Mouse (Mus musculus) limb, embryonic 15.5 days (tissue): ENCODE data around the gene Smim11. TPM values are rescaled to one million over a fixed set of nuclear protein-coding genes. Genes with fewer than 3 reads are reported as not detected.

Experiments used
- ATAC-seq: fragments of 200-750 bp; cut with Nextera tagmentation; 2 replicates; pipeline ENCODE4 v1.8.0; 2017; ENCODE audit warnings: low read depth, moderate TSS enrichment; ENCODE audit not compliant: insufficient number of reproducible peaks, low FRiP score, low TSS enrichment
- H3K27ac ChIP-seq: fragments of 300-500 bp; sonication (generic); 2 replicates; pipeline ENCODE4 v1.5.1; 2015; ENCODE audit warnings: moderate library complexity, mild to moderate bottlenecking, inconsistent platforms
- H3K27me3 ChIP-seq: fragments of 300-500 bp; sonication (generic); 2 replicates; pipeline ENCODE4 v1.6.1; 2015; ENCODE audit warnings: inconsistent platforms
- H3K36me3 ChIP-seq: fragments of 300-500 bp; sonication (generic); 2 replicates; pipeline ENCODE4 v1.6.1; 2015; ENCODE audit warnings: inconsistent platforms
- H3K4me1 ChIP-seq: fragments of 300-500 bp; sonication (generic); 2 replicates; pipeline ENCODE4 v1.6.1; 2015; ENCODE audit warnings: inconsistent platforms
- H3K4me2 ChIP-seq: fragments of 300-500 bp; sonication (generic); 2 replicates; pipeline ENCODE4 v1.6.1; 2015; ENCODE audit warnings: mild to moderate bottlenecking, inconsistent platforms
- H3K4me3 ChIP-seq: fragments of 300-500 bp; sonication (generic); 2 replicates; pipeline ENCODE4 v1.5.1; 2015; ENCODE audit warnings: mild to moderate bottlenecking, inconsistent platforms
- H3K9ac ChIP-seq: fragments of 300-500 bp; sonication (generic); 2 replicates; pipeline ENCODE4 v1.6.1; 2015; ENCODE audit warnings: inconsistent platforms
- H3K9me3 ChIP-seq: fragments of 300-500 bp; sonication (generic); 2 replicates; pipeline ENCODE4 v1.6.1; 2016; ENCODE audit warnings: inconsistent platforms
- WGBS: fragments of 180-500 bp; shearing (Covaris S2); methylation state at CpG from one replicate; pipeline ENCODE4 v1.1.7; 2015; 5-methylcytosine and 5-hydroxymethylcytosine counted together
- polyA plus RNA-seq: library from polyadenylated mRNA; unstranded; fragments of >200 nt; fragmentation: Nextera tagmentation; extraction: Ambion mirVana; gene quantifications from 2 replicates; pipeline ENCODE4 v1.2.1, GENCODE M21; 2015

The Smim11 gene
- polyA plus RNA-seq, 1 experiment from 2014 or later, result 138 TPM

DNA sequence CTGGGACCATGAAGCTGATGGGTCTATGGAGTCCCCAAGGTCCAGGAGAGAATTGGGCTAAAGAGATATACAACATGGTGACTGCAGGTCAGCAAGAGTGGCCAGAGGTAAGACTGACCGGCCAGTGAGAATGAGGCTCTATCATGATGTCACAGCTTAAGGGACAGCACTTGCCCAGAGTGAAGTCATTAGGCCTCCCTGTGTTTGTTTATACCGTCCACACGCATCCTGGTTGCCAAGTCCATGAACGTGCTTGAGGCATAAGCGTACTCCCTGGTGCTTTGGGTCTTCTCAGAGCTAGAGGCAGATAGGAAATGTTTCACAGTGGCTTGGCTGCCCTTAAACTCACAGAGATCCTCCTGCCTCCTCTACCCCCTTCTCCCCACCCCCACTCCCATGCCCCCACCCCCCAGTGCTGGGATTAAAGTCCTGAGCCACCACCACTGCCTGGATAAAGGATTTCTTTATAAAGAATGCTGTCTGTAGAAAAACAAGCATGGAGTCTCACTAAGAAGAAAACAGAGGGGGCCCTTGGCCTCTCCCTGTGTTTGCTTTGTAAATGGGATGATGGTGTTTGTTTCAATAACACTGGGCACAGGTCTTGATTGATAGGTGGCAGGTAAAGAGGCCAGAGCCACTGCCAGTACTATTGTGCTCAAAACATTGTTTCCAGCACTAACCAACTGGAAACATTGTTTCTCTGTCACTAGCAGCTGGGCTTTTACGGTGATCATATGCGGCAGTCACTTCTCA, 23.4 kb downstream of the Smim11 start:
- no peaks in the 10 kb centered on the region for H3K27me3 ChIP-seq
- H3K9me3 ChIP-seq, result no peaks in the 10 kb centered on the region
- H3K4me2 ChIP-seq, result no peak overlapping the region
- no peak overlapping the region for H3K4me3 ChIP-seq
- ATAC-seq, result no peak
- 52% methylated on average over 7 of the region's 7 CpGs for WGBS
- H3K9ac ChIP-seq, result no peak overlapping the region
- peaks cover 5% of the 10 kb centered on the region; the same call in 1 of the 2 replicates for H3K4me1 ChIP-seq
- H3K27ac ChIP-seq, result no peak overlapping the region
- H3K36me3 ChIP-seq, result no peaks in the 10 kb centered on the region

DNA sequence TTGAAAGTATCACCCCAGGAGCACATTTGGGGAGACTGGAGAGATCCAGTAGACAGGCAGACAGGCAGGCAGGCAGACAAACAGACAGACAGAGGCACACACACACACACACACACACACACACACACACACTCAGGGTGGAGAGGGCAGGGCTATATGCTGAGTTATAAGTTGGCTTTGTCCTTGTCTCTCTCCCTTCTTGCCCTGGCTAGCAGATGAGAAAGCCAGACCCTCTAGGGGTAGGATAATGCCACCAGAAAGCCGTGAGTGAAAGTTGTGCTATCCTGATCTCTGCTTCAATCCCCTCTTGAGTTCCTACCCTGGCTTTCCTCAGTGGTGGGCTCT, 23.9 kb downstream of the Smim11 start:
- 41% methylated on average over 1 of the region's 1 CpGs for WGBS
- no peak overlapping the region for H3K4me2 ChIP-seq
- H3K4me3 ChIP-seq, result no peak overlapping the region
- no peaks in the 10 kb centered on the region for H3K9me3 ChIP-seq
- H3K27me3 ChIP-seq, result no peaks in the 10 kb centered on the region
- H3K27ac ChIP-seq, result no peak overlapping the region
- H3K36me3 ChIP-seq, result no peaks in the 10 kb centered on the region
- no peak overlapping the region for H3K9ac ChIP-seq
- ATAC-seq, result no peak
- H3K4me1 ChIP-seq, result peaks cover 5% of the 10 kb centered on the region; the same call in 1 of the 2 replicates

DNA sequence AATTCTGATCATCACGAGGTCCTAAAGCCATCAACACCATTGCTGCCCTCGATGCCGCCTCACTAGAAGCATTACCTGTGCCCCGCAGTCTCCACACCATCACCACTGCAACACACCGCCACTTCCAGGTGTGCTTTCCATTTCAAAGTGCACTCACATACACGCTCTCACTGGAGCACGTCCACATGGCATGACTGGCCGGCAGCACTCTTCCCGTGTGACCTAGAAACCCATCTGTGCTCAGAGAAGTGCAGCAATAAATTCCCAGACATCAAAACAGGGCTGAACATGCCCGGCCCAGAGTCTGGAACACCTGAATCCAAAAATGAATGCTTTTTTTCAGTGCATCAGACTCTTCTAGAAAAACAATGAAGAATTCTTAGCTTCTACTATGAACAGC, 26.8 kb downstream of the Smim11 start:
- H3K4me3 ChIP-seq, result no peak overlapping the region
- ATAC-seq, result no peak
- H3K9ac ChIP-seq, result no peak overlapping the region
- H3K27ac ChIP-seq, result no peak overlapping the region
- WGBS, result 71% methylated on average over 10 of the region's 10 CpGs
- no peak overlapping the region for H3K4me2 ChIP-seq
- H3K9me3 ChIP-seq, result no peaks in the 10 kb centered on the region
- H3K27me3 ChIP-seq, result no peaks in the 10 kb centered on the region
- no peaks in the 10 kb centered on the region for H3K36me3 ChIP-seq
- peaks cover 8% of the 10 kb centered on the region for H3K4me1 ChIP-seq

DNA sequence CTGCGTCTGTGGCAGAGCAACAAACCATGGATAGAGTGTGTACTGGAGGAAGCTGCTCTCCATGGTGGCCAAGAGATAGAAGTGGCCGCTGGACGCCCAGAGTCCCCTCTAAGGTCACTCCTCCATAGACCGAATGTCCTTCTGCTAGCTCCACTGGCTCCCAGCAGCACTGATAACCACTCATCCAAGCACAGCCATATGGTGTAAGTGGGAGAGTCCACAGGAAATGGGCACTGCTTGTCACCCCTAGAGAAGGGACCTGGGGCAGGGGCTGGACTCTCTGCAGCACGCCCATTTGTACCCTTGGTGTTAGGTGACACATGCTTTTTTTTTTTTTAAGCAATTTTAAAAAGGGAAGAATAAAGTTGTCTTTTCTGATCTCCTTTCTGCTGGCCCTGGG, 29.9 kb downstream of the Smim11 start:
- Histone ChIP-seq H3K4me3 (no peak overlapping the region), H3K27me3 (no peaks in the 10 kb centered on the region), H3K4me2 (no peak overlapping the region), H3K27ac (no peak overlapping the region), H3K36me3 (no peaks in the 10 kb centered on the region), H3K9me3 (no peaks in the 10 kb centered on the region), H3K9ac (no peak overlapping the region), H3K4me1 (peaks cover 10% of the 10 kb centered on the region)
- 84% methylated on average over 5 of the region's 5 CpGs for WGBS
- ATAC-seq, result no peak

DNA sequence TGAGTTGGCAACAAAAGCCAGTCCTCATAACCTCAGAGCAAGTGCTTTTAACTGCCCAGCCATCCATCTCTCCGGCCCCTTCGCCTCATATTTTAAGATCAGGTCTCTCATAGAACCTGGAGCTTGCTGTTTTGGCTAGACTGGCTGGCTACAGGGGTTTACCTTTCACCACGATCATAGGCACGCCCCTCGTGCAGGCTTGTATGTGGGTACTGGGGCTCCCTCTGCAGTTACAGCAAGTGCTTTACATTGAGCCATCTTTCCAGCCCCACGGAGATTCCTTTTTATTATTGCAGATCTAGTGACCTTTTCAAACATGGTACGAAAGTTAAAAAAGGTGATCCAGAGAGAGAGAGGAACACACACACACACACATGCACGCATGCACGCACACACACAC, 33.5 kb downstream of the Smim11 start:
- Histone ChIP-seq H3K4me1 (peaks cover 11% of the 10 kb centered on the region), H3K9me3 (no peaks in the 10 kb centered on the region), H3K27ac (no peak overlapping the region), H3K36me3 (no peaks in the 10 kb centered on the region), H3K27me3 (no peaks in the 10 kb centered on the region), H3K4me2 (no peak overlapping the region), H3K9ac (no peak overlapping the region), H3K4me3 (no peak overlapping the region)
- whole genome bisulfite sequencing, result 49% methylated on average over 9 of the region's 9 CpGs
- ATAC-seq, result no peak

DNA sequence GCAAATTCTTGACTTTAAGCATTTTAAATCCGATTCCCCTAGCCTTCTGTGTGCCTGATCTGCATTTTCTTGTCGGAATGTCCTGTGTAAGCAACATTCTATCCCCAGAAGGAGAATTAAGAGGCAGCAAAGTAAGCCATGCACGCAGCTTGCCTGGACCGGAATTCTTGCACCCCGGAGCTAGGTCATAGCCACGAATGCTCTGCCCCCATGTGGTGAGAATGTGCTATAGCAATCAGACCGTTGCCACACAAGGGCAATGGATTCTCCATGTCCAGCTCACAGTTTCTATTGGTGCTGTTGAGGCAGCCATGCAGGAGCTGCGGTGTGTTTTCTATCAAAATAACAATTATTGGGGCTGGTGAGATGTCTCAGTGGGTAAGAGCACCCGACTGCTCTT, 35.2 kb downstream of the Smim11 start:
- Histone ChIP-seq H3K27ac (0 out of 2 replicates have a peak overlapping the region, but pooled peaks have one; percentile 6), H3K9me3 (no peaks in the 10 kb centered on the region), H3K36me3 (no peaks in the 10 kb centered on the region), H3K4me3 (no peak overlapping the region), H3K4me2 (0 out of 2 replicates have a peak overlapping the region, but pooled peaks have one; percentile 13), H3K9ac (no peak overlapping the region), H3K27me3 (peaks cover 7% of the 10 kb centered on the region; the same call in 1 of the 2 replicates), H3K4me1 (peaks cover 20% of the 10 kb centered on the region)
- 4% methylated on average over 9 of the region's 9 CpGs for WGBS
- no peak for ATAC-seq

DNA sequence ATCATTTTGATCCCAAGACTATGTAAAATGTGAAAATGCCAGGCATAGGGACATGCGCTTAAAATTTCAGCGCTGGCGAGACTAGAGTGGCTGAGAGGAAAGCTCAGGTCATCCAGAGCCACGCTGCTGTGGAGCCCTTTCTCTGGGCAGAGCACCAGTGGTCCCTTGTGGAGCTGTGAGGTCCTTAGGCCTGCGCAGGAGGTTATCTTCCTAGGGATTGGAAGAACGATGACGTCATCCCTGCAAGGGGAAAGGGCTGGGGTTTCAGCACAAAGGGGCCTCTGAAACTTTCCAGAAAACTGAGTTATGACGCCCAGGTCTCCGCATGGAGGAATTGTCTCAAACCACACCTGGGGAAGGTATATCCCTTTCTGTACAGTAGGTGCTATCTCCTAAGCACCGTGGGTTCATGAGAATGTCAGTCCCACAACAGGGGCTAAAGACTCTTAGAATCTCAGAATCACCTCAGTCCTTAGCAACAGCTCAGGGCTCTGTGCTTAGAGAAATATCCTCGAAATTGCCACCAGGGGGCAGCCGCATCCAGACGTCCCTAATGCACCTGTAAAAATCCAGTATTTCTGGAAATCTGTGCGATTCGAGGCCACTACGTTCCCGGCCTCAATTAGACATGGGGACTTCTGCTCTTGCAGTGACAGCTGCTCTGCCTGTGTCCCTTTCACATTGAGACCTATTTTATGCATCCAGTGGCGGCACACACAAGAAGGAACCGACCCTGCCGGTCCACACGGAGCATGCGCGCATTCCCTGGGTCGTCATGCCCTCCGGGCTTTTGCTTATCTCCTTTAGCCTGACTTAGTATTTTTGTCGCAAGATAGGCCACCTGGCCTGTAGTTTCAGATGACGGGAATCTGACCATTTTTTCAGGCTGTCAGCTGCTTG, 39.8 kb downstream of the Smim11 start:
- ATAC-seq, result peak; percentile 27; the same call in 1 of the 2 replicates
- Histone ChIP-seq H3K4me3 (peak overlapping the region; percentile 19), H3K9me3 (no peaks in the 10 kb centered on the region), H3K9ac (no peak overlapping the region), H3K27ac (no peak overlapping the region; the same call in 1 of the 2 replicates), H3K27me3 (peaks cover 9% of the 10 kb centered on the region; the same call in 1 of the 2 replicates), H3K4me1 (peaks cover 13% of the 10 kb centered on the region), H3K4me2 (peak overlapping the region; percentile 38), H3K36me3 (no peaks in the 10 kb centered on the region)
- 27% methylated on average over 27 of the region's 27 CpGs for WGBS

DNA sequence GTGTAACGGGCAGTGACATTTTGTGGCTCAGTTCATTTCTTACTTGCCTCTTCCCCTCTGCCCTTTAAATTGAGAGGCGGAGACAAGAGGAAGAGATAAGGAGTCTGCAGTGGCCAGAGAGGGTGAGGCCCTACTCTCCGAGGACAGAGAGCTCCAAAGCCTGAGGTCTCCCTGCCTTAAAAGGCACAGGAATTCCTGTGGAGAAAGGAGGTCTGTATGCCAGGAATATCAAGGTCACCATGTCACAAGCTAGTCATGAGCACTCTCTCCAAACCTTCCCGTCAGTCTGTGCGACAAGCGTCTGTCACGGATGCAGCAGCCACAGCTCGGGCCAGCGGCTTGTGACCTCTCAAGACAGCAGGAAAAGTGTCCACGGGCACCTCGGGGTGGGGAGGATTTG, 44.1 kb downstream of the Smim11 start:
- Histone ChIP-seq H3K4me2 (no peak overlapping the region), H3K9ac (no peak overlapping the region), H3K9me3 (no peaks in the 10 kb centered on the region), H3K27me3 (peaks cover 6% of the 10 kb centered on the region; the same call in 1 of the 2 replicates), H3K4me3 (no peak overlapping the region), H3K36me3 (no peaks in the 10 kb centered on the region), H3K27ac (no peak overlapping the region), H3K4me1 (peaks cover 11% of the 10 kb centered on the region)
- 68% methylated on average over 11 of the region's 11 CpGs for WGBS
- no peak for ATAC-seq

DNA sequence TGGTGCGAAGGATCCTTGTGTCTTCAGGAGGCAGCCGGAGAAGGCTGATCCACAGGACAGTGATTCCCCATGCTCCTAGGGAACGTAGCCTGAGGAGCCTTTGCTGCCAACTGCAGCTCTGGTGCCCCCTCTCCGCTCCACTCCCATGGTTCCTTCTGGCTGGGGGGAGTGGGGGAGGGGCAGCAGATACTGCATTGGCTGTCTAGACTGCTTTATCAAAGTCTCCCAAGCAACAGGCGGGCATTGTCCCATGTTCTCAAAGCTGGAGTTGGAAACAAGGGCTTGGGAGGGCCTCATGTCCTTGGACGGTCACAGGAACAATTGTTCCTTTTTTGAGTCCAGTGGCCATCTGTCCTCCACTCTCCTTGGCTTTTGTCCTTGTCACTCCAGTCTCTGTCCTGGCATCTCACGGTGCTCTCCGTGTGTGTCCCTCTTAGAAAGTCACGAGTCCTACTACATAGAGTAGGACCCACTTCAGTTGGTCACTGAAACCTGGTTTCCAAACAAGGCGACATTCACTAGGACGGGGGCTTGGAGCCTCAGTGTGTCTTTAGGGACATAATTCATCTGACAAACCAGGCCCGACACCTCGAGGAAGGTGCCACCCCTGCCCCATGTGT, 45.3 kb downstream of the Smim11 start:
- Histone ChIP-seq H3K4me2 (no peak overlapping the region), H3K9me3 (no peaks in the 10 kb centered on the region), H3K9ac (no peak overlapping the region), H3K4me1 (peaks cover under 1% of the 10 kb centered on the region; the same call in 1 of the 2 replicates), H3K36me3 (no peaks in the 10 kb centered on the region), H3K4me3 (no peak overlapping the region), H3K27me3 (peaks cover 2% of the 10 kb centered on the region; the same call in 1 of the 2 replicates), H3K27ac (no peak overlapping the region)
- WGBS, result 74% methylated on average over 13 of the region's 13 CpGs
- no peak for ATAC-seq

DNA sequence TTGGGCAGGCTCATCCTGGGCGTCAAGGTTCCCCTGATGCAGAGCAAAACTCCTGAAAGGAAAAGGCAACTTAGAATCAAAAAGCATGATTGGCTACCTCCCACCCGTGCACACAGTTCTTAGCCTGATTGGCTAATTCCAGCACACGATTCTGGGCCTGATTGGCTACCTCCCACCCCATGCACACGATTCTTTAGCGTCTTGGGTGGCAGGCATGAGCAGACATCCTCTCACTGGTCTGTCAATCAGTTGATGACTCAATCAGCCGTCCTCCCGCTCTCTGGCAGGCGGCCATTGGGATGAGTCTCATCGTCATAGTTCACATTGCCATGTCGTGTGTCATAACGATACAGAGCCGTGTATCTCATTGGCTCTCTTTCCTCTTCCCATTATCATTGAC, 47.9 kb downstream of the Smim11 start:
- Histone ChIP-seq H3K4me1 (peaks cover 5% of the 10 kb centered on the region), H3K4me2 (no peak overlapping the region), H3K4me3 (no peak overlapping the region), H3K9me3 (no peaks in the 10 kb centered on the region), H3K9ac (no peak overlapping the region), H3K36me3 (no peaks in the 10 kb centered on the region), H3K27ac (no peak overlapping the region), H3K27me3 (peaks cover 5% of the 10 kb centered on the region; the same call in 1 of the 2 replicates)
- no peak for ATAC-seq
- WGBS, result 82% methylated on average over 12 of the region's 12 CpGs

DNA sequence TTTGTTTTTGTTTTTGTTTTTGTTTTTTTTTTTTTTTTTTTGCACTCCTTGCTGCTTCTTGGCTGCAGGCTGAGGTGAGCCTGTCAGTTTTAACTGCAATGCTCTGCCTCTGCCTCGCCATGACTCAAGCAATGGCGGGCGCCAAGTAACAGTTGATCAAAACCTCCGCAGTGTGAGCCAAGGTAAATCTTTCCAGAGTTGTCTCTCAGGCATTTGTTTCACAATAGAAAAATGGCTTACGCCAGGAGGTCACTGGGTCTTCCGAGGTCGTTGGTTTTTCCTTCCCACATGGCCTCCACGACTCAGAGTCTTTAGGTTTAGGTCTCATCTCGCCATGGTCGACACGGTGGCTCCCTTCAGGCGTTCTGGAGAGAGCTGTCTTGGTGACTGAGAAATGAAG, 52.2 kb downstream of the Smim11 start:
- no peaks in the 10 kb centered on the region for H3K36me3 ChIP-seq
- no peaks in the 10 kb centered on the region for H3K9me3 ChIP-seq
- WGBS, result 75% methylated on average over 12 of the region's 12 CpGs
- H3K9ac ChIP-seq, result no peak overlapping the region
- no peak overlapping the region for H3K4me3 ChIP-seq
- no peak overlapping the region for H3K27ac ChIP-seq
- H3K27me3 ChIP-seq, result peaks cover 26% of the 10 kb centered on the region
- peaks cover 17% of the 10 kb centered on the region for H3K4me1 ChIP-seq
- no peak for ATAC-seq
- H3K4me2 ChIP-seq, result no peak overlapping the region
